Mouse (Mus musculus) liver, postnatal 0 days (tissue): ENCODE measurements around the gene Ick. TPM values are rescaled to one million over a fixed set of nuclear protein-coding genes. Genes with fewer than 3 reads are reported as not detected.

Source experiments
- ATAC-seq: fragments of 200-750 bp; cut with Nextera tagmentation; 2 replicates; pipeline ENCODE4 v1.8.0; 2017; ENCODE audit warnings: mild to moderate bottlenecking, moderate library complexity
- DNase-seq: peaks from one replicate; pipeline ENCODE4 v3.0.0-alpha.2; 2016
- H3K27ac ChIP-seq: fragments of 300-500 bp; sonication (generic); 2 replicates; pipeline ENCODE4 v1.5.1; 2014; ENCODE audit warnings: antibody characterized with exemption, moderate library complexity, mild to moderate bottlenecking, low read depth
- H3K27me3 ChIP-seq: fragments of 300-500 bp; sonication (generic); 2 replicates; pipeline ENCODE4 v1.6.1; 2014; ENCODE audit warnings: low read length, control low read depth, mixed read lengths; ENCODE audit not compliant: insufficient read depth
- H3K36me3 ChIP-seq: fragments of 300-500 bp; sonication (generic); replicated peaks from 2 replicates; pipeline ENCODE4 v1.6.1; 2014; ENCODE audit warnings: mild to moderate bottlenecking, control low read depth, low read length, moderate library complexity, mixed read lengths; ENCODE audit not compliant: insufficient read depth
- H3K4me1 ChIP-seq: fragments of 300-500 bp; sonication (generic); 2 replicates; pipeline ENCODE4 v1.6.1; 2014; ENCODE audit warnings: antibody characterized with exemption, mild to moderate bottlenecking, control low read depth; ENCODE audit not compliant: insufficient read depth
- H3K4me2 ChIP-seq: fragments of 300-500 bp; sonication (generic); 2 replicates; pipeline ENCODE4 v1.6.1; 2014; ENCODE audit warnings: low read depth, mild to moderate bottlenecking, low read length, moderate library complexity, mixed read lengths
- H3K4me3 ChIP-seq: fragments of 300-500 bp; sonication (generic); 2 replicates; pipeline ENCODE4 v1.5.1; 2014; ENCODE audit warnings: low read depth, low read length
- H3K9ac ChIP-seq: fragments of 300-500 bp; sonication (generic); replicated peaks from 2 replicates; pipeline ENCODE4 v1.6.1; 2014; ENCODE audit warnings: mild to moderate bottlenecking, moderate library complexity
- H3K9me3 ChIP-seq: fragments of 300-500 bp; sonication (generic); 2 replicates; pipeline ENCODE4 v1.6.1; 2016; ENCODE audit warnings: mild to moderate bottlenecking, control low read depth, low read length, mixed read lengths
- CTCF ChIP-seq: sonication (generic); IDR thresholded peaks from 2 replicates; pipeline ENCODE4 v1.5.1; 2016; ENCODE audit warnings: antibody characterized with exemption, low read depth
- EP300 ChIP-seq: IDR thresholded peaks from 2 replicates; pipeline ENCODE4 v1.6.1; 2016; ENCODE audit warnings: antibody characterized with exemption, low read depth, mild to moderate bottlenecking
- WGBS: fragments of 180-500 bp; shearing (Covaris S2); extraction: QIAGEN DNeasy Blood & Tissue Kit; methylation state at CpG from one replicate; pipeline ENCODE4 v1.1.7; 2014; ENCODE audit not compliant: insufficient replicate concordance; 5-methylcytosine and 5-hydroxymethylcytosine counted together
- polyA plus RNA-seq: library from polyadenylated mRNA; unstranded; fragments of >200 nt; fragmentation: Nextera tagmentation; extraction: Ambion mirVana; gene quantifications from 2 replicates; pipeline ENCODE4 v1.2.1, GENCODE M21; 2015

Gene Ick
- polyA plus RNA-seq, 1 experiment from 2014 or later: 5.3 TPM

GRCm38 (mm10) chr9:78107912-78108795 lies 838 bp upstream of the Ick start:
- peaks cover 39% of the 10 kb centered on the region for H3K4me1 ChIP-seq
- H3K9me3 ChIP-seq: no peaks in the 10 kb centered on the region
- peak overlapping the region; percentile 81 for H3K4me3 ChIP-seq
- WGBS: under 1% methylated on average over 84 of the region's 88 CpGs
- TF ChIP-seq EP300 (no peak), CTCF (0 out of 2 replicates have a peak, but pooled peaks have one; percentile 1)
- H3K27ac ChIP-seq: peak overlapping the region; percentile 98
- H3K4me2 ChIP-seq: peak overlapping the region; percentile 84
- peak; percentile 90 for DNase-seq
- H3K27me3 ChIP-seq: no peaks in the 10 kb centered on the region
- peak overlapping the region; percentile 92 for H3K9ac ChIP-seq
- H3K36me3 ChIP-seq: peaks cover 8% of the 10 kb centered on the region; the same call in 1 of the 2 replicates
- ATAC-seq: peak; percentile 73

DNA sequence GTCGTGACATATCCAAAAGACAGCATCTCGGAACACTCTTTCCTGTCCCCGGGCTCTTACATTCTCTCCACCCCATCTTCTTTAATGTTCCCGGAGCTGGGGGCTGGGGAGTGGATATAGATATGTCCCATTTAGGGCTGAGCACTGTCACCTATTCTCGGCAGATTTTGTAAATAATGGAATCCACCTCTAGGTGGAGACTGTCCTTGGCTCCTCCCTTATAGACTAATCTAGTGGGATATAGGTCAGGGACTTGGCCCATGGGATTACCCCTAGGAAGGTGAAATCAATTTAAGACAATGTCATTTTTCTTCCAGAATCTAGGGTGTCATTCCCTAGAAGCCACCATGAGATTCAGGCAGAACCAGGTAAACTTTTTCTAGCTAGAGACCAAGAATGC lies 664 bp downstream of the Ick start:
- Histone ChIP-seq H3K4me2 (peak overlapping the region; percentile 84), H3K4me1 (peaks cover 30% of the 10 kb centered on the region), H3K36me3 (peaks cover 3% of the 10 kb centered on the region; the same call in 1 of the 2 replicates), H3K27me3 (no peaks in the 10 kb centered on the region), H3K27ac (peak overlapping the region; percentile 80), H3K9me3 (no peaks in the 10 kb centered on the region), H3K4me3 (peak overlapping the region; percentile 81), H3K9ac (peak overlapping the region; percentile 92)
- TF ChIP-seq EP300 (0 out of 2 replicates have a peak, but pooled peaks have one; percentile 5), CTCF (peak; percentile 59)
- ATAC-seq: no peak
- DNase-seq: no peak
- WGBS: 34% methylated on average over 5 of the region's 5 CpGs

- DNase-seq: no peak
- no peak for TF ChIP-seq EP300
- no peak for TF ChIP-seq CTCF
- 80% methylated on average over 2 of the region's 2 CpGs for WGBS
Observed at GRCm38 (mm10) chr9:78111456-78111855, 2.5 kb downstream of the Ick start.

DNA sequence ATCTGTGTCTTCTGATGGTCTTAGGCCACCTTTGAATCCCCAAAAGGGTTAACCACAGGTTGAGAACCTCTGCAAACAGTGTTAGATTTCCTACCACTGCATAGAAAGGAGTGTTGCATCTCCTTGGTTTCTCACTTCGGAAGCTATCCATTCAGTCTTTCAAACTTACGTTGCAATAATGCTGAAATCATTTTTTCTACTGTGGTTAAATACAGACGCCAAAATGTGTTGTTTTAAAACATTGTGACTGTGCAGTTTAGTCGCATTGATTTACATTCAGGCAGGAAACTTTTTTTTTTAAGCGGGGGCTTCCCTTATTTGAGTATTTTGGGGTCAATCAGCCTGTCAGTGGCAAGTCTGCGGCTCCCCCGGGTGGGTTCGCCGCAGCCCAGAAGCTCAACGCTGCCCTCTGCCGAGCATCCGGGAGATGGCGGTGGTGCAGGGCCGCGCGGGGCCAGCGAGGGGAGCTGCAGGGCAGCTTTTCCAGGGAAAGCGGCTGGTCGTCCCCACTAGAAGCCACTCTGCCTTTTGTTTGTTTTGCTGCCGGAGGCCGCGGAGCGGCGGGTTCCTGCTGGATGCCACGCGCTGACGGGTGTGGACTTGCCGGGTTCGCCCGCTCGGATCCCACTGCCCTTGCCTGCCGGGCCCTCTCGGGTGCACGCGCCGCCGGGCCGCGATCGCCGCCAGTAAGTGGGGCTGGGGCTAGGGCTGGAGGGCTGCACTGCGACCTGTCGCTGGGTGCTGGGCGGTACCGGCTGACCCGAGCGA lies 4.0 kb downstream of the Ick start:
- H3K9me3 ChIP-seq: no peaks in the 10 kb centered on the region
- H3K4me2 ChIP-seq: peak overlapping the region; percentile 92
- no peak for TF ChIP-seq EP300
- peak; percentile 100 for TF ChIP-seq CTCF
- peaks cover 22% of the 10 kb centered on the region for H3K4me1 ChIP-seq
- peak overlapping the region; percentile 80 for H3K4me3 ChIP-seq
- WGBS: 2% methylated on average over 46 of the region's 47 CpGs
- no peaks in the 10 kb centered on the region for H3K27me3 ChIP-seq
- H3K9ac ChIP-seq: peak overlapping the region; percentile 82
- DNase-seq: peak; percentile 94
- ATAC-seq: peak; percentile 62
- H3K27ac ChIP-seq: peak overlapping the region; percentile 64
- no peaks in the 10 kb centered on the region for H3K36me3 ChIP-seq

More at GRCm38 (mm10) chr9:78111456-78111855, 2.5 kb downstream of the Ick start:
- Histone ChIP-seq H3K27me3 (no peaks in the 10 kb centered on the region), H3K36me3 (no peaks in the 10 kb centered on the region), H3K27ac (no peak overlapping the region), H3K4me3 (no peak overlapping the region), H3K4me2 (no peak overlapping the region), H3K9ac (no peak overlapping the region), H3K9me3 (no peaks in the 10 kb centered on the region), H3K4me1 (peaks cover 20% of the 10 kb centered on the region; the same call in 1 of the 2 replicates)
- no peak for ATAC-seq

- peak overlapping the region; percentile 82 for H3K9ac ChIP-seq
- 2% methylated on average over 14 of the region's 14 CpGs for WGBS
- TF ChIP-seq EP300: no peak
- no peak for TF ChIP-seq CTCF
- no peaks in the 10 kb centered on the region for H3K36me3 ChIP-seq
- ATAC-seq: no peak; the same call in 1 of the 2 replicates
- no peaks in the 10 kb centered on the region for H3K9me3 ChIP-seq
- no peaks in the 10 kb centered on the region for H3K27me3 ChIP-seq
- peak overlapping the region; percentile 64 for H3K27ac ChIP-seq
- peak overlapping the region; percentile 80 for H3K4me3 ChIP-seq
- DNase-seq: no peak
- peaks cover 24% of the 10 kb centered on the region for H3K4me1 ChIP-seq
- peak overlapping the region; percentile 92 for H3K4me2 ChIP-seq
Observed at GRCm38 (mm10) chr9:78113538-78113885, 4.5 kb downstream of the Ick start.

- no peak for DNase-seq
- no peak for TF ChIP-seq EP300
- TF ChIP-seq CTCF: no peak
- no peak for ATAC-seq
- Histone ChIP-seq H3K4me1 (peaks cover 16% of the 10 kb centered on the region), H3K4me3 (no peak overlapping the region), H3K27me3 (no peaks in the 10 kb centered on the region), H3K9me3 (no peaks in the 10 kb centered on the region), H3K27ac (no peak overlapping the region), H3K9ac (no peak overlapping the region), H3K36me3 (no peaks in the 10 kb centered on the region), H3K4me2 (no peak overlapping the region)
- WGBS: 79% methylated on average over 9 of the region's 9 CpGs
Observed at GRCm38 (mm10) chr9:78115746-78116145, 6.8 kb downstream of the Ick start.
